In genomic region chr10:91183316-91183715, GRCm38 (mm10) we compare ENCODE assay signal across 8 mouse cellular contexts. TPM values are rescaled to one million over a fixed set of nuclear protein-coding genes. Genes with fewer than 3 reads are reported as not detected.
DNase-seq lines count a peak whose midpoint lies in the region; ATAC-seq lines count a peak whose summit lies in the region.

No protein-coding gene starts in this region.

- H3K36me3 ChIP-seq in midbrain, embryonic 15.5 days (replicated peaks) = no peaks in the 10 kb centered on the region

- ATAC-seq in midbrain, embryonic 15.5 days (replicated peaks) = no peak

- peak overlapping the region; percentile 50 for H3K4me2 ChIP-seq in midbrain, embryonic 15.5 days

- no peaks in the 10 kb centered on the region for H3K9me3 ChIP-seq in midbrain, embryonic 15.5 days

- WGBS in midbrain, embryonic 15.5 days = 37% methylated on average over 3 of the region's 3 CpGs

- peak; percentile 22 to 57 for DNase-seq in layer of hippocampus, adult 18-20 months (ENCODE audit: low spot score in 2 of 2)
- no peak for DNase-seq in layer of hippocampus, adult 8-10 months (ENCODE audit: low spot score in 2 of 2)
- peak; percentile 74 for DNase-seq in cerebellum, adult 11-12 months
- DNase-seq in gonadal fat pad, adult 2 months (ENCODE audit: low read depth) = peak; percentile 71
- DNase-seq in kidney, postnatal 25 days = peak; percentile 58 to 84
- DNase-seq in right cerebral cortex, adult 18-20 months = no peak
- DNase-seq in left cerebral cortex, adult 8-10 months (ENCODE audit: low spot score in 2 of 2) = no peak

- peak overlapping the region; percentile 99 for H3K27ac ChIP-seq in midbrain, embryonic 15.5 days

- no peaks in the 10 kb centered on the region for H3K27me3 ChIP-seq in midbrain, embryonic 15.5 days (replicated peaks)

- H3K9ac ChIP-seq in midbrain, embryonic 15.5 days = 0 out of 2 replicates have a peak overlapping the region, but pooled peaks have one; percentile 5

- H3K4me3 ChIP-seq in midbrain, embryonic 15.5 days = peak overlapping the region; percentile 63

- peaks cover 37% of the 10 kb centered on the region for H3K4me1 ChIP-seq in midbrain, embryonic 15.5 days

RNA-seq across cellular contexts. Expression of gene Tmpo, which starts 2.2 kb away (rescaled TPM):
- total RNA-seq in layer of hippocampus, adult 18-20 months (2021) = 10 to 100 TPM; 40.5 to 41.4 TPM
- 10 to 100 TPM; 39.2 to 51.2 (median 41.8) TPM for total RNA-seq in layer of hippocampus, adult 8-10 months (2022)
- polyA plus RNA-seq in gonadal fat pad, adult 2 months (2012; rRNA removed) = 22.4 and 29.5 TPM in 2 replicates
- 106 and 110 TPM in 2 replicates for polyA plus RNA-seq in midbrain, embryonic 15.5 days (2015; fragmentation: Nextera tagmentation; extraction: Ambion mirVana)
- 10 to 100 TPM; 38.4 to 51.0 (median 45.2) TPM for total RNA-seq in left cerebral cortex, adult 8-10 months (2022)

RNA-seq across cellular contexts. Expression of gene Slc25a3, which starts 59.5 kb away (rescaled TPM):
- 100 to 1,000 TPM; 505 to 506 TPM for total RNA-seq in layer of hippocampus, adult 18-20 months (2021)
- total RNA-seq in layer of hippocampus, adult 8-10 months (2022) = 100 to 1,000 TPM; 490 to 567 (median 535) TPM
- 214 and 305 TPM in 2 replicates for polyA plus RNA-seq in gonadal fat pad, adult 2 months (2012; rRNA removed)
- polyA plus RNA-seq in midbrain, embryonic 15.5 days (2015; fragmentation: Nextera tagmentation; extraction: Ambion mirVana) = 542 and 550 TPM in 2 replicates
- total RNA-seq in left cerebral cortex, adult 8-10 months (2022) = 100 to 1,000 TPM; 531 to 567 (median 564) TPM

Comparison
In these comparisons a context has a peak if more than half of its experiments do, and no peak if none do; other contexts are left out.
1. DNase-seq: peak in layer of hippocampus, adult 18-20 months (2 of 2), cerebellum, adult 11-12 months (single experiment), gonadal fat pad, adult 2 months (single experiment) and kidney, postnatal 25 days (2 of 2); none in layer of hippocampus, adult 8-10 months (0 of 2), right cerebral cortex, adult 18-20 months (single experiment) and left cerebral cortex, adult 8-10 months (0 of 2).